Mouse (Mus musculus) olfactory bulb, adult 2 months (tissue): ENCODE data around the gene Ppfia4.

Experiments used
- CTCF ChIP-seq: fragments of 200-500 bp; IDR thresholded peaks from 2 replicates; pipeline ENCODE4 v1.5.1; 2012; ENCODE audit warnings: low read depth, mild to moderate bottlenecking, low read length, moderate library complexity; ENCODE audit not compliant: insufficient read depth
- POLR2A ChIP-seq: fragments of 200-500 bp; IDR thresholded peaks from 2 replicates; pipeline ENCODE4 v1.6.1; 2012; ENCODE audit warnings: mild to moderate bottlenecking, low read depth, low read length, moderate library complexity; ENCODE audit not compliant: insufficient read depth

- TF ChIP-seq POLR2A (no peak), CTCF (no peak)
Measured at GRCm38 (mm10) chr1:134304940-134305339, 27.8 kb downstream of the Ppfia4 start.
